Mouse (Mus musculus) hindbrain, embryonic 15.5 days (tissue): Measurements from ENCODE around the gene B3gnt8. TPM values are rescaled to one million over a fixed set of nuclear protein-coding genes. Genes with fewer than 3 reads are reported as not detected.
"Not testable (repeated sequence)": the region's sequence is repeated elsewhere in the genome, so short reads cannot be mapped to it uniquely, and the experiment has no call there.

Experiments used
- ATAC-seq: fragments of 200-750 bp; cut with Nextera tagmentation; 2 replicates; pipeline ENCODE4 v1.8.0; 2017; ENCODE audit warnings: low read depth, moderate number of reproducible peaks, moderate TSS enrichment; ENCODE audit not compliant: low FRiP score
- H3K27ac ChIP-seq: fragments of 300-500 bp; sonication (generic); replicated peaks from 2 replicates; pipeline ENCODE4 v1.5.1; 2015; ENCODE audit warnings: mild to moderate bottlenecking, inconsistent platforms
- H3K27me3 ChIP-seq: fragments of 300-500 bp; sonication (generic); 2 replicates; pipeline ENCODE4 v1.6.1; 2015; ENCODE audit warnings: control low read depth, inconsistent platforms
- H3K36me3 ChIP-seq: fragments of 300-500 bp; sonication (generic); 2 replicates; pipeline ENCODE4 v1.6.1; 2015; ENCODE audit warnings: control low read depth, inconsistent platforms
- H3K4me1 ChIP-seq: fragments of 300-500 bp; sonication (generic); replicated peaks from 2 replicates; pipeline ENCODE4 v1.6.1; 2015; ENCODE audit warnings: control low read depth, inconsistent platforms
- H3K4me2 ChIP-seq: fragments of 300-500 bp; sonication (generic); 2 replicates; pipeline ENCODE4 v1.6.1; 2015; ENCODE audit warnings: moderate library complexity, mild to moderate bottlenecking, inconsistent platforms
- H3K4me3 ChIP-seq: fragments of 300-500 bp; sonication (generic); 2 replicates; pipeline ENCODE4 v1.5.1; 2015; ENCODE audit warnings: mild to moderate bottlenecking, inconsistent platforms
- H3K9ac ChIP-seq: fragments of 300-500 bp; sonication (generic); 2 replicates; pipeline ENCODE4 v1.6.1; 2015; ENCODE audit warnings: inconsistent platforms
- H3K9me3 ChIP-seq: fragments of 300-500 bp; sonication (generic); 2 replicates; pipeline ENCODE4 v1.6.1; 2016; ENCODE audit warnings: control low read depth, inconsistent platforms
- WGBS: fragments of 180-500 bp; shearing (Covaris S2); methylation state at CpG from one replicate; pipeline ENCODE4 v1.1.7; 2015; 5-methylcytosine and 5-hydroxymethylcytosine counted together
- polyA plus RNA-seq: library from polyadenylated mRNA; unstranded; fragments of >200 nt; fragmentation: Nextera tagmentation; extraction: Ambion mirVana; gene quantifications from 2 replicates; pipeline ENCODE4 v1.2.1, GENCODE M21; 2015

The B3gnt8 gene
- polyA plus RNA-seq: 0.89 and 1.5 TPM in 2 replicates

DNA sequence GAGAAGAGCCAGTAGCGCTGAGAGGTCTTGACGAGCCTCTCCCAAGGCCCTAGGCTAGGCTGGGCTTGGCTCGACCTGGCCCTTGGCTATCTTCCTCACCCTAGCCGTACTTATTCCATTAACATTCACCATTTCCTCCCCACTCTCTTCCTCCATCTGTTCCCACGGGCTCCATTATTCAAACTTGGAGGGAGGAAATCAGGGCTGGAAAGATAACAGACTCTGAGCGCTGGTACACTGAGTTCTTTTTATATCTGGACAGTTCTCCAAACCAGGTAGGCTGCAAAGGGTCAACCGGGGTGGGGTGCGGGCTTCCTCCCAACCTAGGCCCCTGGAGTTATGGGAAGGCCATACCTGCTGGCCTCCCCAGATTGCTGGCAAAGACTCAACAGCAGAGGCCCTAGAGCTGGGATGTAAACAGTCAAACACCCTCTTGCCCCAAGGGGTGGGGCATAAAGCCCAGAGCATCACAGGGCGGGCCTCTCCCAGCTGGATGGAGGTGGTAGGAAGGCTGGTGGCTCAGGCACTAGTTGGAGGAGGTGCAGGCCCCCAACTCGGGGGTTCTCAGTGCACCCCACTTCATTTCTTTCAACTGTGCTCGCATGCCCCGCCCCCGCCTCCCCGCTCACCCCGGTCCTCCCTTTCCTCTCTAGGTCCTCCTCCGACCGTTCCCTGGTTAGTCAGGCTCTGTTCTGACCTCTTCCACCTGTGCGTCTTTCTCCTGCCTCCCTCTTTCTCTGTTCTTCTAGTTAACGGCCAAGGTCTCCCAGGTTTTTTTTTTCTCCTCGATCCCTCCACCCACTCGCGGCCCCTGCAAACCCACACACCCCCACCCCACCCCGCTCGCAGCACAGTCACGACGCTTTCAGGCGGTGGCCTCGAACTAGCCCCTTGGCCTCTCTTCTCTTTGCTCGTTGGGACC lies at the start of gene B3gnt8:
Gene B3gnt8 (plus strand): TSS at position 146 of the 922 bp plus-strand sequence.
- 23% methylated on average over 29 of the region's 29 CpGs for WGBS
- H3K4me3 ChIP-seq: peak within 1 kb of the TSS; percentile 11; the same call in 1 of the 2 replicates
- no peaks in the 10 kb centered on the region; the same call in 1 of the 2 replicates for H3K4me1 ChIP-seq
- 0 out of 2 replicates have a peak within 1 kb of the TSS, but pooled peaks have one; percentile 2 for H3K9ac ChIP-seq
- H3K27ac ChIP-seq: no peak within 1 kb of the TSS
- H3K27me3 ChIP-seq: peaks cover 12% of the 10 kb centered on the region
- no peaks in the 10 kb centered on the region for H3K9me3 ChIP-seq
- H3K4me2 ChIP-seq: peak within 1 kb of the TSS; percentile 47
- no peak for ATAC-seq
- peaks cover 12% of the 10 kb centered on the region; the same call in 1 of the 2 replicates for H3K36me3 ChIP-seq

DNA sequence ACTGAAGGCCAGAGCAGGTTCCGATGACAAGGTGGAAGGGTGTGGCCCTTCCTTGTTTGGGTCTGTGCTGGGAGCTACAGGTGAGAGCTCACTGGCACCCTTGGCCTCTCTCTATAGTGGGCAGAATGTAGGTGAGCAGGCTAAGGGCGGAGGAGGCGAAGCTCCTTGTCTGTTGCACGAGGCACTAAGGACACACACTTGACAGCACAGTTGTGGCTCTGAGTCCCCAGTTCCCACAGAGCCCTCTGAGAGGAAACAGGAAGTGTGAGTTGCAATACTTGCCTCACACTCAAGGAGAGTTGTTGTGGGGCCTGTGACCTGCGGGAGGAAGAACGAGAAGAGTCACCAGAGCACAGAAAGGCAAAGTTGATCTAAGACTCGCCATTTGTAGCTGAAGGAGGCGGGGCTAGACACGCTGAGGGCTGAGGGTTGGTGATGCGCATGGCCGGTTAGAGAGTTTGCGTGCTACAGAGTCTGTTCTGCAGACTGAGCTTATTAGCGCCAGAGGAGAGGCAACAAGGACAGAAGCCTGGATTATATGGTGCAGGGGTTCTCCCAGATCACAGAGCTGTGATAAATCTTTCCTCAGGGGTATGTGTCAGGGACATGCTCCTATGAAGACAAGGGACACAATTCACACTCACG lies 49.5 kb upstream of the B3gnt8 start:
- ATAC-seq, H3K27me3 ChIP-seq, H3K4me3 ChIP-seq, H3K4me2 ChIP-seq, H3K36me3 ChIP-seq, H3K27ac ChIP-seq, H3K9ac ChIP-seq, H3K9me3 ChIP-seq, H3K4me1 ChIP-seq: not testable (repeated sequence)
- WGBS: 73% methylated on average over 13 of the region's 14 CpGs

DNA sequence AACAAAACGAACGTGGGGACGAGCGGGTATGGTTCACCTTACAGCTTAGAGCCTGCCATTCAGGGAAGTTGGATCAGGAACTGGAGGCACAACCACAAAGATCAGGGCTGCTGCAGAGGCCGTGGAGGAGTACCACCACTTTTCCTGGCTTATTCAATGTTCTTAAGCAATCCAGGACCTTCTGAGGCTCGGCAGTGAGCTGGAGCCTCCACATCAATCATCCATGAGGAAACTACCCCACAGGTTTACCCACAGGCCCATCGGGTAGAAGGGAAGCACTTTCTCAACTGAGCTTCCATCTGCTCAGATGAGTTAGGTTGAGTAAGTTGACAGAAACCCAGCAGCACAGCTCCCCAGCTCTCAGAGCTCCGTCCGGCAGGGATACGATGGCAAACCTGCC lies 47.0 kb upstream of the B3gnt8 start:
- Histone ChIP-seq H3K9me3 (no peaks in the 10 kb centered on the region), H3K27ac (no peak overlapping the region), H3K36me3 (no peaks in the 10 kb centered on the region), H3K4me3 (no peak overlapping the region), H3K4me1 (no peaks in the 10 kb centered on the region), H3K9ac (no peak overlapping the region), H3K4me2 (no peak overlapping the region), H3K27me3 (no peaks in the 10 kb centered on the region)
- WGBS: 86% methylated on average over 10 of the region's 10 CpGs
- ATAC-seq: no peak

DNA sequence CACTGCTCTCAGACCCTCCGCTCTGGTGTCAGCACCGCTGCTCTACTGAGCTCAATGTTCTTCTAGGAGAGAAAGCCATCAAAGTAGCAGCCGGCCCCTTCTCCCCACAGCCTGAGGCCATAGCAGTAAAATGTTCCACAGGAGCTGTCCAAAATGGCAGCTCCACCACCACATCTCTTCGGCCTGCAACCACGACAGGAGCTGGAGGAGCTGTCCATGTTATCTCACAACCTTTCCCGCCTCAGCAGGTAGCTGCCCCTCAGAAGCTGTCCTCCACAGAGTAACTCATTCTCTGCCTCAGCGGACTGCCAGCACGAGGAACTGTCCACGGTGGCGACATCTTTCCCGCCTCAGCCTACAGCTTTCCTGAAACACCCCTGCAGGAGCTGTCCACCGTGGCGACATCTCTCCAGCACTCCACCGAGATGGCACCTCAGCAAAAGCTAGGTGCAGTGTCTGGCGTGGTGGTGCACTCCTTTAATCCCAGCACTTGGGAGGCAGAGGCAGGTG lies 44.1 kb upstream of the B3gnt8 start:
- H3K36me3 ChIP-seq: no peaks in the 10 kb centered on the region
- no peaks in the 10 kb centered on the region for H3K27me3 ChIP-seq
- H3K4me1 ChIP-seq: no peaks in the 10 kb centered on the region
- H3K4me2 ChIP-seq: no peak overlapping the region
- no peaks in the 10 kb centered on the region for H3K9me3 ChIP-seq
- WGBS: 92% methylated on average over 15 of the region's 15 CpGs
- no peak for ATAC-seq
- H3K4me3 ChIP-seq: no peak overlapping the region
- H3K9ac ChIP-seq: no peak overlapping the region
- no peak overlapping the region for H3K27ac ChIP-seq

DNA sequence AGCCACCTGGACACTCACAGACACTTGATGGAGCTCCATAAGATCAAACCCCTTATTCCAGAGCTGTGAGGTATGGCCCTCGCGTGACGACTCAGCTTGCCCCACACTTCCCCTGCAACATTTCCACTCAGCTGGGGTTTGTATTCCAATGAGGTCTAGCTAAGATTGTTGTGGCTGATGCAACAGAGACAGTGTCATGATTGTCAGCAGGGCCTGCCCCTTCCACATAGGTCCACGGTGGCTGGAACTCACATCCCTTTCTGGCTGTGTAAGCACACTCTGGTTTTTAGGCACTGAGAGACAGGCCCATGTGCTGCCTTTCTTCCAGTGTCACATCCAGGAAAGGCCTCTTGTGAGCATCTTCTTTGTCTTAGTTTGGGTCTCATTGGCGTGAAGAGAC lies 41.8 kb upstream of the B3gnt8 start:
- WGBS: 87% methylated on average over 5 of the region's 5 CpGs
- H3K4me1 ChIP-seq: no peaks in the 10 kb centered on the region
- ATAC-seq: no peak

DNA sequence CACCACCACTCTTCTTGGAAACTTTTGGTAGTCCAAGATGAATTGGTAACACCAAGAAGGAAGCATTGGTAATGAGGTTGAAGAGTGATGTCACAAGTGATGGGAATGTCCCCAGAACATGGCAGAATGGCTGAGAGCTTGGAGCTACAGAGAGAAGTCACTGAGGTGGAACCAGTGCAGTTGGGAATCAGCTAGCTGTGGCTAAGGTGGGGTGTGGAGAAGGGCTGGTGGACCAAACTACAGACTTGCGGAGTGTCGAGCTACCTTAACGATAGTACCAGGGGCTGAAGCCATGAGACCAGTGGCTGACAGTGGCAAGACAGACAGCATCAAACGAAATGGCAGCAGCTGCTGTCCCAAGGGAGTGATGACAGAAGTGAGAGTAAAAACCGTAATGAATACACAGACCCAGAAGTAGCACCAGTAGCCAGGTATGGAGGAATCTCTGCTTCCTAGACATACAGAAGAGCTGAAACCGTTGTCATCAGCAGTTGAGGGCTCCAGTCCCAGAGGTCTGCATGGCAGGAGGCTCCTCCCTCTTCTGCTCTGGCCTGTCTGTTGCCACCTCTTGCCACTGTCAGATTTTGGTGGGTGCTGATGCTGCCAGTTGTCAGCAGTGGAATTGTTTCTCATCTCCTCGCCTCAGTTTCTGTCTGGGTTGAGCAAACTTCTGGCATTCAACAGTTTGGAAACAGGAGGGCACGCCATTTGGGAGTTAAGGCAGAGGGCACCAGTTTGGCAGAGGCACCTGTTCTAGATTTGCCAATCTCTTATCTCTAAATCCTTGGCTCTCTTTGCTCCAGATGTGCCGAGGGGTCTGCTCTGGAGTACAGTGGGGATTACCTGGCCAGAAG lies 40.9 kb upstream of the B3gnt8 start:
- Histone ChIP-seq H3K27me3 (no peaks in the 10 kb centered on the region), H3K4me3 (no peak overlapping the region), H3K9ac (no peak overlapping the region), H3K4me2 (no peak overlapping the region), H3K9me3 (no peaks in the 10 kb centered on the region), H3K4me1 (no peaks in the 10 kb centered on the region), H3K27ac (no peak overlapping the region), H3K36me3 (no peaks in the 10 kb centered on the region)
- WGBS: 80% methylated on average over 9 of the region's 9 CpGs
- ATAC-seq: no peak

More for the DNA sequence above, 41.8 kb upstream of the B3gnt8 start:
- no peaks in the 10 kb centered on the region for H3K9me3 ChIP-seq
- H3K4me2 ChIP-seq: no peak overlapping the region
- H3K27ac ChIP-seq: no peak overlapping the region
- H3K36me3 ChIP-seq: no peaks in the 10 kb centered on the region
- H3K27me3 ChIP-seq: no peaks in the 10 kb centered on the region
- no peak overlapping the region for H3K9ac ChIP-seq
- H3K4me3 ChIP-seq: no peak overlapping the region

DNA sequence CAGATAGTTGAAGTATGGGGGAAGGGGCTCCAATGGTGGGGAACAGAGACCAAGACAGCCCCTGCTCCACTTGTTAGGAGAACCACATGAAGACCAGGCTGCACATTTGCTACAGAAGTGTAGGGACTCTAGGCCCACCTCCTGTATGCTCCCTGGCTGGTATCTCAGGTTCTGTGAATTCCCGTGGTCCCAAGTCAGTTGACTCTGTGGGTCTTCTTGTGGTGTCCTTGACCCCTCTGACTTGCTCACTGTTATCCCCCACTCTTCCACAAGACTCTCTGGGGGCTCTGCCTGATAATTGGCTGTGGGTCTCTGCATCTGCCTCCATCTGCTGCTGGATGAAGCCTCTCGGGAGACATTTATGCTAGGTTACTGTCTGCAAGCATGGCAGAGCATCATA lies 35.2 kb upstream of the B3gnt8 start:
- Histone ChIP-seq H3K4me3 (no peak overlapping the region), H3K27me3 (no peaks in the 10 kb centered on the region), H3K36me3 (no peaks in the 10 kb centered on the region), H3K4me2 (no peak overlapping the region), H3K9ac (no peak overlapping the region), H3K9me3 (no peaks in the 10 kb centered on the region), H3K4me1 (no peaks in the 10 kb centered on the region), H3K27ac (no peak overlapping the region)
- 96% methylated on average over 2 of the region's 2 CpGs for WGBS
- no peak for ATAC-seq

DNA sequence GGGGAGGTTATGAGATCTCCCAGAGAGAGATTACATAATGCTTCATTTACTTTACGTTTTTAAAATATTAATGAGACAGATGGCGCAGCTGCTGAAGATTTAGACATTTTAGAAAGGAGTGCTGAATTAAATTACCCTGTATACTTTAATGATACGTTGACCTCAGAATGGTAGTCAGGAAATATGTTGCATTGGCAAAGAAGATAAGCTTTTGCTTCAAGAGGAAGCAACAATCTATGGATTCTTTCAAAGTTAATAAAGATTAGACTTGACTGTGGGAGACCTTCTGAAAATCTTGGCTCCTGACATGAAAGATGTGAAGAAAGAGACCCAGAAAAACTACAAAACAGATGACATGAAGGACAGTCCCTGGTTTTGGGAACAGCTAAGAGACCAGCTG lies 32.6 kb upstream of the B3gnt8 start:
- Histone ChIP-seq H3K27me3 (0 out of 2 replicates have a peak, but pooled peaks cover 4% of the 10 kb centered on the region), H3K36me3 (no peaks in the 10 kb centered on the region), H3K4me3 (no peak overlapping the region), H3K4me2 (no peak overlapping the region), H3K9ac (no peak overlapping the region), H3K4me1 (no peaks in the 10 kb centered on the region), H3K27ac (no peak overlapping the region), H3K9me3 (no peaks in the 10 kb centered on the region)
- 75% methylated on average over 3 of the region's 3 CpGs for WGBS
- ATAC-seq: no peak

DNA sequence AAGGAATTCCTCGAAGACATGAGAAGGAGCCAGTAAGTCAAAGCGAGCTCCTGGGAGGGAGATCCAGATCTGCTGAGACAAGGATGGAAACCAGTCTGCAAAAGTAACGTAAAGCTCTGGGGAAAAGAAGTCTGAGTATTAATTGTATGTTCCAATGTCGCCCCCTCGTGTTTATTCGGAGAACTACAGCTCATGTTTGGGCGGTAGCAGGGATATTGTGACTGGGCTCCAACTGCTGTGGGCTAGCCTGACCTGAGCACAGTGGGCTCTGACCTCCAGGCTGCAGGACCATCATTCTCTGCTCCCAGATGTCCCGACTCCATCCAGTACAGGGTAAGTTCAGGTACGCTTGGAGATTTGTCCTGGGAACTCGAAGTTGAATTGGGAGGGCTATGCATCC lies 26.8 kb upstream of the B3gnt8 start:
- no peak overlapping the region for H3K9ac ChIP-seq
- H3K27ac ChIP-seq: no peak overlapping the region
- no peaks in the 10 kb centered on the region for H3K9me3 ChIP-seq
- peak; percentile 69 for ATAC-seq
- H3K4me3 ChIP-seq: no peak overlapping the region
- no peak overlapping the region for H3K4me2 ChIP-seq
- peaks cover 5% of the 10 kb centered on the region; the same call in 1 of the 2 replicates for H3K4me1 ChIP-seq
- 14% methylated on average over 10 of the region's 10 CpGs for WGBS
- no peaks in the 10 kb centered on the region for H3K36me3 ChIP-seq
- 0 out of 2 replicates have a peak, but pooled peaks cover 4% of the 10 kb centered on the region for H3K27me3 ChIP-seq

DNA sequence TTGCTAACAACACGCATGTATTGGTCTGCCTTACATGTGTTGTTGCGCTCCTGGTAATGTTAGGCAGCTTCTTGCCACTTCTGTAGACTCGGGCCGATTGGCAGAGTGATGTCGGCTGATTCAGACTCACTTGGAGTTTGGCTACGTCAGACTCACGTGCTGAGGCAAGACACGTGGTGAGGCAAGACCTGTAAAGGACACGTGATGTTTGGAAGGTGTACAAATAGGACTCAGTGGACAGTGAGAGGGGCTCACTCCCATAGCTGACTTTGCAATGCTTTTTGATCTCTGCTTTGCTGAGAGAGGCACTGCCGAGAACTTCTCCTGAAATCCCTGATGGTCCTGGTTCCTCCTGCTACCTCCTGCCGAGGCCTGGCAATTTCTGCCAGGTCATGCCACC lies 25.8 kb upstream of the B3gnt8 start:
- ATAC-seq: no peak
- no peak overlapping the region for H3K27ac ChIP-seq
- H3K27me3 ChIP-seq: 0 out of 2 replicates have a peak, but pooled peaks cover 4% of the 10 kb centered on the region
- no peaks in the 10 kb centered on the region for H3K9me3 ChIP-seq
- H3K4me2 ChIP-seq: no peak overlapping the region
- peaks cover 5% of the 10 kb centered on the region; the same call in 1 of the 2 replicates for H3K4me1 ChIP-seq
- H3K36me3 ChIP-seq: no peaks in the 10 kb centered on the region
- 90% methylated on average over 11 of the region's 11 CpGs for WGBS
- H3K9ac ChIP-seq: no peak overlapping the region
- no peak overlapping the region for H3K4me3 ChIP-seq

DNA sequence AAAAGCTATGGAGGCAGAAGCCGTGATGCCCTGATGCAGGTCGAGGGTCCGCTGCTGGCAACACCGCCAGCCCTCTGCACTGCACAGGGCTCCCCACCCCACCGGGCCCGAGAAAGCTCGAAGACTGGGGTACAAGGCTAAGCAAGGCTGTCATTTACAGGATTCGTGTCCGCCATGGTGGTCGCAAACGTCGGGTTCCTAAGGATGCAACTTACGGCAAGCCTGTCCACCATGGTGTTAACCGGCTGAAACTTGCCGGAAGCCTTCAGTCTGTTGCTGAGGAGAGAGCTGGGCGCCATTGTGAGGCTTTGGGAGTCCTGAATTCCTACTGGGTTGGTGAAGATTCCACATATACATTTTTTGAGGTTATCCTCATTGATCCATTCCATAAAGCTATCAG lies 25.1 kb upstream of the B3gnt8 start:
- Histone ChIP-seq H3K27ac (no peak overlapping the region), H3K4me1 (peaks cover 5% of the 10 kb centered on the region; the same call in 1 of the 2 replicates), H3K27me3 (0 out of 2 replicates have a peak, but pooled peaks cover 4% of the 10 kb centered on the region), H3K4me3 (no peak overlapping the region), H3K4me2 (no peak overlapping the region), H3K9me3 (no peaks in the 10 kb centered on the region), H3K36me3 (no peaks in the 10 kb centered on the region), H3K9ac (no peak overlapping the region)
- 91% methylated on average over 16 of the region's 16 CpGs for WGBS
- no peak for ATAC-seq
